Mouse (Mus musculus) MEL (cell line): ENCODE measurements at regions not wholly inside any gene's neighbourhood (a gene's known extent, or its start where the extent isn't known, plus 50 kb on each side); places are given as distances from the start of the nearest gene placed in this dataset.

Experiments used
- CTCF ChIP-seq, 3 experiments: IDR thresholded peaks in 2 of 3; conservative IDR thresholded peaks in 1 of 3; 2 replicates each; pipeline ENCODE4 v1.5.1; 2011 to 2012; ENCODE audit warnings: low read length in 3 of 3, low read depth in 2 of 3, mild to moderate bottlenecking in 2 of 3, improper control_type of control experiment in 1 of 3, inconsistent platforms in 1 of 3, mixed read lengths in 1 of 3, moderate library complexity in 1 of 3; ENCODE audit not compliant: control insufficient read depth in 1 of 3, insufficient read depth in 1 of 3, poor library complexity in 1 of 3, severe bottlenecking in 1 of 3
- EP300 ChIP-seq, 2 experiments: IDR thresholded peaks; 2 replicates each; pipeline ENCODE4 v1.6.1; 2011; ENCODE audit warnings: improper control_type of control experiment in 2 of 2, low read length in 2 of 2, low read depth in 1 of 2, mild to moderate bottlenecking in 1 of 2
- MAFK ChIP-seq: IDR thresholded peaks from 2 replicates; pipeline ENCODE4 v1.6.1; 2011; ENCODE audit warnings: low read depth, mild to moderate bottlenecking, low read length, improper control_type of control experiment, borderline replicate concordance
- POLR2A ChIP-seq, 2 experiments: IDR thresholded peaks; 2 replicates each; pipeline ENCODE4 v1.6.1; 2011 to 2012; ENCODE audit warnings: low read length in 2 of 2, mild to moderate bottlenecking in 2 of 2, control low read depth in 1 of 2, improper control_type of control experiment in 1 of 2, low read depth in 1 of 2, moderate library complexity in 1 of 2; ENCODE audit not compliant: control insufficient read depth in 1 of 2, insufficient read depth in 1 of 2, poor library complexity in 1 of 2
- POLR2AphosphoS5 ChIP-seq: IDR thresholded peaks from 2 replicates; pipeline ENCODE4 v1.6.1; 2012; ENCODE audit warnings: low read depth, borderline replicate concordance, mild to moderate bottlenecking, inconsistent platforms, low read length, moderate library complexity, mixed read lengths
- RAD21 ChIP-seq: IDR thresholded peaks from 2 replicates; pipeline ENCODE4 v1.6.1; 2011; ENCODE audit warnings: mild to moderate bottlenecking, low read depth, low read length, improper control_type of control experiment

- TF ChIP-seq POLR2A (IDR thresholded peaks at IDR 0.05; ENCODE audit: control insufficient read depth in 1 of 2, insufficient read depth in 1 of 2, low read depth in 1 of 2, low read length in 2 of 2, poor library complexity in 1 of 2) = no peak
- TF ChIP-seq POLR2AphosphoS5 = no peak
- no peak for TF ChIP-seq CTCF (IDR thresholded peaks at IDR 0.05 in 2 of 3, conservative IDR thresholded peaks at IDR 0.05 in 1 of 3; ENCODE audit: control insufficient read depth in 1 of 3, insufficient read depth in 1 of 3, low read depth in 2 of 3, low read length in 3 of 3, poor library complexity in 1 of 3, severe bottlenecking in 1 of 3)
- no peak for TF ChIP-seq MAFK
- TF ChIP-seq EP300 (IDR thresholded peaks at IDR 0.05; ENCODE audit: low read depth in 1 of 2, low read length in 2 of 2) = no peak; a peak in 1 of 4 replicates
- TF ChIP-seq RAD21 = no peak
Observed at GRCm38 (mm10) chr2:103850531-103850816, 53.0 kb upstream of the Caprin1 start.
